Mouse (Mus musculus) adrenal gland, postnatal 25 days (tissue): ENCODE data around the gene Sh3bp4. TPM values are rescaled to one million over a fixed set of nuclear protein-coding genes. Genes with fewer than 3 reads are reported as not detected.

Experiments
- DNase-seq: peaks from one replicate; pipeline ENCODE4 v3.0.0; 2021; ENCODE audit warnings: mixed read lengths
- long read RNA-seq: library from polyadenylated mRNA; stranded (forward); transcript quantifications from one replicate; pipeline ENCODE4 v2.0.0, GENCODE M21; 2021
- total RNA-seq: library from RNA; stranded (reverse); gene quantifications from 2 replicates; pipeline ENCODE4 v1.2.3, GENCODE M21; 2021

Gene Sh3bp4
- total RNA-seq: 12.1 and 14.1 TPM in 2 replicates
- long read RNA-seq, full-length matches to known transcripts: 6 of 13 reads
- long read RNA-seq, partial matches to known transcripts: 4 of 13 reads
- long read RNA-seq, other reads (novel, unspliced or antisense): 3 of 13 reads

- peak; percentile 100 for DNase-seq
Measured at GRCm38 (mm10) chr1:89070103-89070700, at the start of gene Sh3bp4. Gene Sh3bp4 (plus strand): TSS chr1:89070415.

GRCm38 (mm10) chr1:89022997-89023396, 47.2 kb upstream of the Sh3bp4 start:
- DNase-seq: no peak

GRCm38 (mm10) chr1:89024696-89025612, 45.3 kb upstream of the Sh3bp4 start:
- DNase-seq: no peak

- no peak for DNase-seq
Measured at GRCm38 (mm10) chr1:89026040-89026439, 44.2 kb upstream of the Sh3bp4 start.

- DNase-seq: no peak
Measured at GRCm38 (mm10) chr1:89029136-89029927, 40.9 kb upstream of the Sh3bp4 start.

- no peak for DNase-seq
Measured at GRCm38 (mm10) chr1:89033661-89034060, 36.6 kb upstream of the Sh3bp4 start.

- DNase-seq: no peak
Measured at GRCm38 (mm10) chr1:89034061-89034460, 36.2 kb upstream of the Sh3bp4 start.

GRCm38 (mm10) chr1:89035115-89035514, 35.1 kb upstream of the Sh3bp4 start:
- DNase-seq: no peak

- DNase-seq: no peak
Measured at GRCm38 (mm10) chr1:89039836-89040235, 30.4 kb upstream of the Sh3bp4 start.

GRCm38 (mm10) chr1:89041290-89041689, 28.9 kb upstream of the Sh3bp4 start:
- DNase-seq: no peak

- no peak for DNase-seq
Measured at GRCm38 (mm10) chr1:89042081-89042480, 28.1 kb upstream of the Sh3bp4 start.

GRCm38 (mm10) chr1:89042956-89043355, 27.3 kb upstream of the Sh3bp4 start:
- no peak for DNase-seq

- no peak for DNase-seq
Measured at GRCm38 (mm10) chr1:89045403-89045802, 24.8 kb upstream of the Sh3bp4 start.

GRCm38 (mm10) chr1:89049506-89049905, 20.7 kb upstream of the Sh3bp4 start:
- DNase-seq: no peak

GRCm38 (mm10) chr1:89056175-89056574, 14.0 kb upstream of the Sh3bp4 start:
- no peak for DNase-seq

- DNase-seq: no peak
Measured at GRCm38 (mm10) chr1:89057430-89057829, 12.8 kb upstream of the Sh3bp4 start.

- no peak for DNase-seq
Measured at GRCm38 (mm10) chr1:89058011-89058410, 12.2 kb upstream of the Sh3bp4 start.

- no peak for DNase-seq
Measured at GRCm38 (mm10) chr1:89062977-89063376, 7.2 kb upstream of the Sh3bp4 start.

- DNase-seq: no peak
Measured at GRCm38 (mm10) chr1:89063800-89064199, 6.4 kb upstream of the Sh3bp4 start.

GRCm38 (mm10) chr1:89068812-89069211, 1.4 kb upstream of the Sh3bp4 start:
- no peak for DNase-seq

GRCm38 (mm10) chr1:89069479-89070102, 624 bp upstream of the Sh3bp4 start:
- peak; percentile 36 for DNase-seq

- peak; percentile 54 for DNase-seq
Measured at GRCm38 (mm10) chr1:89070871-89071361, 701 bp downstream of the Sh3bp4 start.
